Mouse (Mus musculus) small intestine, adult 2 months (tissue): ENCODE measurements at regions not wholly inside any gene's neighbourhood (a gene's known extent, or its start where the extent isn't known, plus 50 kb on each side); places are given as distances from the start of the nearest gene placed in this dataset.

Experiments used
- CTCF ChIP-seq: fragments of 200-500 bp; IDR thresholded peaks from 2 replicates; pipeline ENCODE4 v1.5.1; 2012; ENCODE audit warnings: low read depth, mild to moderate bottlenecking, control low read depth, inconsistent platforms, low read length, moderate library complexity, mixed read lengths; ENCODE audit not compliant: insufficient replicate concordance, insufficient read length; ENCODE audit errors: extremely low read depth
- POLR2A ChIP-seq: fragments of 200-500 bp; IDR thresholded peaks from 2 replicates; pipeline ENCODE4 v1.6.1; 2012; ENCODE audit warnings: low read depth, mild to moderate bottlenecking, control low read depth, inconsistent platforms, low read length, moderate library complexity

GRCm38 (mm10) chr10:9439072-9439471, 235.9 kb downstream of the Samd5 start:
- TF ChIP-seq POLR2A (no peak), CTCF (no peak)
